8 mouse cellular contexts compared by ENCODE assay signal in genomic region chr7:126199691-126200102, GRCm38 (mm10). TPM values are rescaled to one million over a fixed set of nuclear protein-coding genes. Genes with fewer than 3 reads are reported as not detected.
DNase-seq lines count a peak whose midpoint lies in the region; ATAC-seq and TF ChIP-seq lines count a peak whose summit lies in the region.

No protein-coding gene starts in this region.

- under 1% methylated on average over 27 of the region's 27 CpGs for WGBS in kidney, adult 2 months
- under 1% methylated on average over 27 of the region's 27 CpGs for WGBS in liver, adult 2 months
- WGBS in midbrain, postnatal 0 days = under 1% methylated on average over 27 of the region's 27 CpGs
- under 1% methylated on average over 26 of the region's 27 CpGs for WGBS in stomach, embryonic 14.5 days

- peak; percentile 61 for DNase-seq in 3T3-L1 (ENCODE audit: low read depth, low spot score)
- peak; percentile 50 for DNase-seq in adipocyte (ENCODE audit: low spot score)
- DNase-seq in embryo, embryonic 10 days (ENCODE audit: low spot score) = peak; percentile 76
- peak; percentile 29 for DNase-seq in gastrocnemius, postnatal 25 days
- peak; percentile 30 for DNase-seq in kidney, adult 2 months
- DNase-seq in liver, adult 2 months (ENCODE audit: extremely low read depth, low read depth, low spot score) = no peak
- DNase-seq in midbrain, postnatal 0 days (ENCODE audit: low spot score) = peak; percentile 28

- H3K27me3 ChIP-seq in kidney, adult 2 months (replicated peaks; ENCODE audit: control insufficient read depth, insufficient read depth, low read length) = no peaks in the 10 kb centered on the region
- no peaks in the 10 kb centered on the region for H3K27me3 ChIP-seq in liver, adult 2 months (ENCODE audit: control insufficient read depth, insufficient read depth, low read length)
- H3K27me3 ChIP-seq in midbrain, postnatal 0 days (ENCODE audit: insufficient read depth, low read length) = no peaks in the 10 kb centered on the region
- no peaks in the 10 kb centered on the region for H3K27me3 ChIP-seq in stomach, embryonic 14.5 days (ENCODE audit: control insufficient read depth, insufficient read depth, low read length)

- H3K79me2 ChIP-seq in liver, adult 2 months (ENCODE audit: control insufficient read depth, insufficient read depth, low read length) = peaks cover 18% of the 10 kb centered on the region

- H3K4me3 ChIP-seq in kidney, adult 2 months (ENCODE audit: insufficient read depth, low read depth, low read length) = peak overlapping the region; percentile 78
- H3K4me3 ChIP-seq in liver, adult 2 months (ENCODE audit: insufficient read depth, low read depth, low read length) = peak overlapping the region; percentile 90
- H3K4me3 ChIP-seq in midbrain, postnatal 0 days (ENCODE audit: low read depth, low read length) = peak overlapping the region; percentile 94
- peak overlapping the region; percentile 80 for H3K4me3 ChIP-seq in stomach, embryonic 14.5 days (ENCODE audit: low read depth, low read length)

- H3K9ac ChIP-seq in liver, adult 2 months (ENCODE audit: low read depth, low read length) = peak overlapping the region; percentile 97
- peak overlapping the region; percentile 96 for H3K9ac ChIP-seq in midbrain, postnatal 0 days (replicated peaks; ENCODE audit: low read length, poor library complexity, severe bottlenecking)
- peak overlapping the region; percentile 86 for H3K9ac ChIP-seq in stomach, embryonic 14.5 days (replicated peaks; ENCODE audit: low read depth, low read length)

- H3K36me3 ChIP-seq in kidney, adult 2 months (ENCODE audit: control insufficient read depth, insufficient read depth, low read length) = no peaks in the 10 kb centered on the region
- no peaks in the 10 kb centered on the region for H3K36me3 ChIP-seq in liver, adult 2 months (ENCODE audit: control insufficient read depth, insufficient read depth, low read length)
- H3K36me3 ChIP-seq in midbrain, postnatal 0 days (ENCODE audit: insufficient read depth, low read length) = no peaks in the 10 kb centered on the region
- no peaks in the 10 kb centered on the region for H3K36me3 ChIP-seq in stomach, embryonic 14.5 days (ENCODE audit: control insufficient read depth, insufficient read depth, low read length)

- H3K4me1 ChIP-seq in kidney, adult 2 months (ENCODE audit: control insufficient read depth, insufficient read depth, low read length) = no peaks in the 10 kb centered on the region; the same call in 1 of the 2 replicates
- H3K4me1 ChIP-seq in liver, adult 2 months (ENCODE audit: control insufficient read depth, insufficient read depth, low read length) = peaks cover 5% of the 10 kb centered on the region
- peaks cover 6% of the 10 kb centered on the region; the same call in 1 of the 2 replicates for H3K4me1 ChIP-seq in midbrain, postnatal 0 days (ENCODE audit: insufficient read depth, low read length)
- H3K4me1 ChIP-seq in stomach, embryonic 14.5 days (ENCODE audit: control insufficient read depth, insufficient read depth, low read length) = peaks cover 8% of the 10 kb centered on the region

- no peak for TF ChIP-seq POLR2A in kidney, adult 2 months (IDR thresholded peaks at IDR 0.05; ENCODE audit: low read depth, low read length)
- no peak for TF ChIP-seq POLR2A in liver, adult 2 months (IDR thresholded peaks at IDR 0.05; ENCODE audit: extremely low read depth, insufficient read depth, low read length)

- peak overlapping the region; percentile 70 for H3K4me2 ChIP-seq in midbrain, postnatal 0 days (ENCODE audit: low read depth, low read length, poor library complexity, severe bottlenecking)
- H3K4me2 ChIP-seq in stomach, embryonic 14.5 days (replicated peaks; ENCODE audit: low read depth, low read length) = peak overlapping the region; percentile 88

- no peak for TF ChIP-seq CTCF in kidney, adult 2 months (conservative IDR thresholded peaks at IDR 0.05; ENCODE audit: insufficient read depth, insufficient read length, low read depth, low read length)
- TF ChIP-seq CTCF in liver, adult 2 months (IDR thresholded peaks at IDR 0.05; ENCODE audit: low read depth, low read length) = no peak
- TF ChIP-seq CTCF in midbrain, postnatal 0 days (IDR thresholded peaks at IDR 0.05) = no peak

- H3K27ac ChIP-seq in kidney, adult 2 months (ENCODE audit: insufficient read depth, low read depth, low read length) = peak overlapping the region; percentile 35; the same call in 1 of the 2 replicates
- H3K27ac ChIP-seq in liver, adult 2 months (replicated peaks; ENCODE audit: insufficient read depth, low read depth, low read length) = peak overlapping the region; percentile 75
- peak overlapping the region; percentile 92 for H3K27ac ChIP-seq in midbrain, postnatal 0 days (ENCODE audit: low read depth, low read length)
- H3K27ac ChIP-seq in stomach, embryonic 14.5 days (ENCODE audit: low read length) = peak overlapping the region; percentile 77

- peak; percentile 70 for ATAC-seq in midbrain, postnatal 0 days (ENCODE audit: low FRiP score)
- ATAC-seq in stomach, embryonic 14.5 days (ENCODE audit: insufficient number of reproducible peaks, insufficient read depth, low FRiP score, low read depth) = peak; percentile 61

- no peaks in the 10 kb centered on the region for H3K9me3 ChIP-seq in midbrain, postnatal 0 days (ENCODE audit: low read length)
- no peaks in the 10 kb centered on the region for H3K9me3 ChIP-seq in stomach, embryonic 14.5 days (ENCODE audit: control insufficient read depth, low read depth, low read length)

RNA-seq across cellular contexts. Expression of gene Xpo6, which starts 0.6 kb away (rescaled TPM):
- total RNA-seq in gastrocnemius, postnatal 25 days (2021) = 10 to 100 TPM; 15.8 to 16.0 TPM
- polyA plus RNA-seq in kidney, adult 2 months (2012; rRNA removed) = 119 and 122 TPM in 2 replicates
- total RNA-seq in liver, adult 2 months (2014; rRNA removed) = 15.0 and 25.9 TPM in 2 replicates
- 65.5 and 79.2 TPM in 2 replicates for polyA plus RNA-seq in liver, adult 2 months (2012; rRNA removed)
- 117 and 157 TPM in 2 replicates for total RNA-seq in midbrain, postnatal 0 days (2014; rRNA removed)
- polyA plus RNA-seq in midbrain, postnatal 0 days (2015; fragmentation: Nextera tagmentation; extraction: Ambion mirVana) = 45.1 and 46.9 TPM in 2 replicates
- polyA plus RNA-seq in stomach, embryonic 14.5 days (2014; fragmentation: Nextera tagmentation; extraction: Ambion mirVana) = 65.9 and 73.6 TPM in 2 replicates

Comparison
In these comparisons a context has a peak if more than half of its experiments do, and no peak if none do; other contexts are left out.
1. H3K27ac ChIP-seq: peak in every context shown above with its lines; median percentile 92 in midbrain, postnatal 0 days; 77 in stomach, embryonic 14.5 days; 75 in liver, adult 2 months; 35 in kidney, adult 2 months.